Mouse (Mus musculus) embryo, embryonic 10.5 days (tissue): Measurements from ENCODE around the gene Rpl19.

ENCODE experiments used
- DNase-seq: peaks from one replicate; pipeline ENCODE4 v3.0.0-alpha.2; 2015; ENCODE audit warnings: low spot score

Gene Rpl19

DNA sequence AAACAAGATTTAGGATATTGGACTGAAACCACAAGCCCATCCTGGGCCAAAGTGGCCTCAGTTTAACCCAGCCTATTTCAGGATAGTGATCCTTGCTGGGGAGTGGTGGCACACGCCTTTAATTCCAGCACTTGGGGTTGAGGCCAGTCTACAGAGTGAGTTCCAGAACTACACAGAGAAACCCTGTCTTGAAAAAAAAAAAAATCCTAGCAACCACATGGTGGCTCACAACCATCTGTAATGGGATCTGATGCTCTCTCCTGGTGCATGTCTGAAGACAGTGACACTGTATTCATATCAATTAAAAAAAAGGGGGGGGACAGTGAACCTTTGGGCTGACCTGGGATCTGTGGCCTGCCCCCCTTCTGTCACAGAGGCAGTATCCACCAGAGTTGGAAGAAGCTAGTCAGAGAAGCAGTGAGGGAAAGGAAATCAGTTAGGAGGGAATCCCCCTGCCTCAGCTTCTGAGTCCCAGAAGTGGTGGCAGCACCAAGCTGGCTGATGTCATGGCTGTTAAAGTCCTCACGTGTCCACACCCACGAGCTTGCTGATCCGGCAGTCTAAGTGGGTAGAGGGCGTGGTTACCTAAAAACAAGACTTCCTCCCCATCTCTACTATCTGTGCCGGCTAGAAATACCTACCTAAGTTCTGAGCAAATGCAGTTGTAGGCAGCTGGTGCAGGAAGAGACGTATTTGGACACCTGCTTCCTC lies 27.5 kb upstream of the Rpl19 start:
- DNase-seq = no peak

DNA sequence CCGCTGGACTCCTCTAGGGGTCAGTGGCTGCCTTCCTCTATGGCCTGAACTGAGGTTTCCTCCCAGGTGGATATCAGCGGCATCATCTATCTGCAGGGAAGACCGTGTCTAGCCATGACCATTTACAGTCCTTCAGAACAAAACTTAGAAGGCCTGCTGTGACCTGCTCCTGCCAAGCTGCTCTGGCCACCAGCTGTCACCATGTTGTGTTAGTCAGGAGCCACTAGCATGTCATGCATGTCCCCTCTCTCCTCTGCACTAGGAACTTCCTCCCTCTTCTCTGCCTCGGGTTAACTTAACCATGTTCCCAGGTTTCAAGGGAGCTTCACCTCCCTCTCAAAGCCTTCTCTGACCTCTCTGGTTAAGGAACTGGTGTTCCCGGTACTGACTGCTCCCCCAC lies 26.8 kb upstream of the Rpl19 start:
- no peak for DNase-seq

DNA sequence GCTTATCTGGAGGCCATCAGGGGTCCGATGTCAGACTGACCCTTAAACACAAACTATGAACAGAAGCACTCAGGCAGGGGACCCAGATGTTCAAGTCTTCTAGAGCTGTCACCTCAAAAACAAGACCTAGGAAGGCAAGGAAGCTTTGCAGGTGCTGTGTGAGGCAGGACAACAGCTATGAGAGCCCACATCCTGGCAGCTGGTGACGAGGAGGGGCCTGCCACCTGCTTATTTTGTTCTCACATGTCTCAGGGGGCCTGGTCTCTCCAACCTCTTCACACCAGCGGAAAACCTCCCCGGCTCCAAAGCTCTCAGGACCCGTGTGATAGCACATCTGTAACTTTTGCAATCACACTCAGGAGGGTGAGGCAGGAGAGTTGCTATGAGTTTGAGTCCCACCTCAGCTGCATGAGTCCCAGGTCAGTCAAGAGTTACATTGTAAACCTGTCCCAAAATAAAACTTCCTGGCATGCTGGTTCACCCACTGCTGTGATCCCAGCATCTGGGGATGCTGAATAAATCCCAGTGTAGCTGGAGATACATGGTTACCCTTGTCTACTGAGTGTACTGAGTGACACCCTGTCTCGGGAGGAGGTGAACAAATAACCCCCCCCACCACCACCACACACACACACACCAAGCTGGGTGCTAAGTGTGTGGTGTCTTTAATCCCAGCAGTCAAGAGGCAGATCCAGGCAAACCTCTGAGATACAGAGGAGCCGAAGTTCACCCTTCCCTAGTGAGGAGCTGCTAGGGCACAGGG lies 26.0 kb upstream of the Rpl19 start:
- DNase-seq = no peak

DNA sequence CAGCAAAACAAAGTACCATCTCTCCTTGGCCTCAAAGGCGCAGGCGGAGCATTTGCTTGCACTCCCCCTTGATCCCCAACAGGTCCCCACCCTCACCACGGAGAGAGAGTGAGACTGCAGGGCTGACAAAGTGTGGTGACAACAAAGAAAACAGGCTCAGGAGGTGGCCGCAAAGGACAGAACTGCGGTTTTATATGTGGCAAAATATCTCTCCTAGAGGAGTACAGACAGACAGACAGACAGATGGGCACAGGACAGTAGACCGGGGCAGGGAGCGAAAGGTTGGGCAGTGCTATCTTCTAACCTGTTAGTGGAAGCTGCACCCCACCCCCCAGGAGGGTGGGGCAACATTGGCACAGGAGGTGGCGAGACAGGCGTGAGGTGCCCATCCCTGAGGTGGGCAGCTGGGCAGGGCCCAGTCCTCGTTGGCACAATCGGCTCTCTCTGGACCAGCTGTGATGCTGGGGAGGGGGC lies 25.1 kb upstream of the Rpl19 start:
- DNase-seq = no peak

DNA sequence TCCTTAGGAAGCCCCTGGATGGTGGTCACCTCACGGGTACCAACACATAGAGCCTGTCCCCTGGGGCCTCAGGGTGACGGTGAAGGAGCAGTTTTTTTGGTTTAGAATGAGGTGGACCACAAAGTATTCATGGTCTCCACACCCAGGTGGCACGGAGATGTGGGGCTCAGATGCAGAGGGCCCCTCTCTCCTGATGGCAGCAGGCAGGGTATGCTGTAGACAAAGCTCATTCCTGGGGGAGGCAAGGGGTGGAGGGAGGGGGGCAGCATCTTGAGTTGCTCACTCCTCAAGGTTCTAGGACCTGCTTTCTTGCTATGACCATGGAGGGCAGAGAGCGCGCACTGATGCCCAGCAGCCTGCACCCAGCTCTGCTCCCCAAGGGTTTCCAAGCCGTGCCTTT lies 24.5 kb upstream of the Rpl19 start:
- no peak for DNase-seq

DNA sequence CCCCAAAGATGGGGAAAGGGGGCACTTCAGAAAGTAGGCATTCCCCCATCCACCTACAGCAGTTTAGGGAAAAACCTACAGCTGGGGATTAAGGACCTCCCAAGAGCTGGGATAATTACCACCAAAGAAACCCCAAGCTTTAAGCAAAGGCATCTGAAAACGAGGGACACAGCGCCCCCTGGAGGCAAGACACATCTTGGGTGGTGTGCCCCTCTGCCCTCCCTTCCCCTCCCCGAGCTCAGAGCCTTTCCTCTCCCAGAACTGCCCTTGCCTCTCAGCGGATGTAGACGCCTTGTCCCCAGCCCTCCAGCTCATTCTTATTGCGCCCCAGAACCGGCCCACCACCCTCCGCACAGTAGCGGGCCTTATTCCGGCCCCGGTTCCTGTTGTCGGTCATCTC lies 23.9 kb upstream of the Rpl19 start:
- peak; percentile 91 for DNase-seq

DNA sequence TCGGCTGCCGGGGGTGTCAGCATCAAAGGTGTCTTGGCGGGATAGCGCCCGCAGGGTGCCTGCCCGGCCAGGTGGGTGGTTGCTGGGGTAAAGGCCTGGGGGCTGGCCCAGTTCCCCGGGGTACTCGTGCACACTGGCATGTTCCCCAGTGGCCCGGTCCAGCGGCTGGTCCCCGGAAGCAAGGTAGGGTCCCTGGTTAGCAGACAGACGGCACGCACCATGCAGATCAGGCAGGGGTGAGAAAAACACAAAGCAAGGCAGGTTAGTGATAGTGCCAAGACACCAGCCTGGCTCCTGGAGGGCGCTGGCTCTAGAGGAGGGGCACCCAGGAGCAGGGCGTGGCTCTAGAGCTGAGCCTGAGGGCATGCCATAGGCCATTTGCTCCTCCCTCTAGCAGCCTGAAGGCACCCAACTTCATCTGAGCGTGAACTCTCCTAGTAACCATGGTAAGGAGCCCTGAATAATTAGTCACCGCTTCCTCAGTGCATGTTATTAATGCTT lies 23.3 kb upstream of the Rpl19 start:
- no peak for DNase-seq

DNA sequence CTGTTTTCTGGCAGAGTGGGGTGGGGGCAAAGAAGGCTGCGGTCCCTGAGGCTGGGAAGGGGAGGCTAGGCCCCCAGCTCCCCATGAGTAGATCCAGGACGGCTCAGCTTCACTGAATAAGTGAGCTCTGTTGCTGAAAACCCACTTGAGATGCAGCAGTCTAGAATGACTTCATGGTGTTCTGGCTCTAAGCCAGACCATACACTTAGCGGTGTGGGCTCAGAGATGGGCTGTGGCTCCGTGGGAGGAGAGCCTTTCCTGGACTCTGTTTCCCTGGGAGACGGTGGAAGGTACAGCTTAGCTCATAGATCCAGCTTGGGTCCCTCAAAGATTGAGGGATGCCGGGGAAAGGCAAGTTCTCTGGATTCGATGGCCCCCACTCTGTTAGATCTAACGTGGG lies 22.3 kb upstream of the Rpl19 start:
- no peak for DNase-seq

DNA sequence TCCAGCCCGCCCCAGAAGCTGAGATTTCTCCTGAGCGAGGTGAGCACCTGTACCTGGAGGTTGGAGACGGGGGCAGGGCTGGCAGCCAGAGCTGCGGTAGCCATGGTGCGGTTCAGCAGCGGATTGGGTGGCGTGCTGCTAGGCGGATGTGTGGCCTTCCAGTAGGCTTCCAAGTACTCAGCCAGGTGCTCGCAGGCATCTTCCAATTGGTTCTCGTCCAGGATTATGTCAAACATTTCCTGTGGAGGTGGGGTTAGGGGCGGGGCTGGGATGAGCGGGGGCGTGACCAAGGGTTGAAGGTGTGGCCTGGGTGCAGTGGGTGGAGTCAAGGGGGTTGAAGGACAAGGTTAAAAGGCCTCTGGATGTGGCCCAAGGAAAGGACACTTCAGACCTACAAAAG lies 21.4 kb upstream of the Rpl19 start:
- DNase-seq = no peak

DNA sequence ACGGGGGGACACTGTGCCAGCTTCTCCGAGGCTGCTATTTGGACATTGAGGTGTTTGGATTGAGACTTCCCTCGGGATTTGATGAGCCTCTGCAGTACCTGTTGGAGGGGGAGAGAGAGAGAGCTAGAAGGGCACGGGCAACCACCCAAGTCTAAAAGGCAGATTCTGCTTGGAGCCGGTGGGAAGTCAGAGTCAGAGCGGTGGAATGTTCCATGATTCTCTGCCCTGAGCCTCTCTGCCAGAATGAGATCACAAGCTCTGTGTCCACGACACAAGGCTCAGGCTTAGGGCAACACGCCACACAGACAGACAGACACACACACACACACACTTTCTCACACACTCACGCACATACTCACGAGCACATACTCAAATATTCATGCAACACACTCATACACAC lies 20.8 kb upstream of the Rpl19 start:
- no peak for DNase-seq

DNA sequence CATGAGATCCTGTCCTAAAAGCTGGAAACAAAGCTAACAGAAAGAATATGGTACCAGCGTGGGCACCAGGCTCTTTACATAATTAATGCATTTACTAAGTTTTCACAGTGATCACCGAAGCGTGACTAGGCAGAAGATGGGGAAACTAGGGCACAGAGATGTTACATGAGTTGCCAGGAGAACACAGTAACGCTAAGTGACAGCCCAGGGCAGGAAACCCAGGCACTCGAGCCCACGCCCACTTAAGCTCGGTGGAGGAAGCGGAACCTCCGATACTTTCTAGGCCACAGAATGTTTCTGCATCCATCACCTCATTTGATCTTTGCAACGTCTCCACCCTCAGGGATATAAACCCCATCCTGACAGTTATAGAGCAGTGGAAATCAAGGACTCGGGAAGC lies 18.4 kb upstream of the Rpl19 start:
- no peak for DNase-seq

DNA sequence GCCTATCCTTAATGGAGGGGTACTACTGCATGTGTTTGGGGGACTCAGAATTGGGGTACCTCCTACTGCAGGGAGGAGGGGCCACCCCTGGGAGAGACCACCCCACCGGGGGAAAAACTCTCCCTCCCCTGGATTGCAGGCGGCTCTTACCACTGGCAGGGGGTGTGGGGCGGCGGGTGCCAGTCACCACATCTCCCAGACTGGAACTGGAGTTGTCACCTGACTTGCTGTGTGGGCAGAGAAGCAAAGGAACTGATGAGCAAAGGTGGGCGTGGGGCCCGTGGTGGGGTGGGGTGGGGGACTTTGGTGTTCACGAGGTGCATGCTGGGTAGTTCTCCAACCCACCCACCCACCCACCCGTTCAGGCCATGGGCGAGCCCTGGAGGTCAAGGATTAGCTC lies 14.8 kb upstream of the Rpl19 start:
- DNase-seq = no peak

DNA sequence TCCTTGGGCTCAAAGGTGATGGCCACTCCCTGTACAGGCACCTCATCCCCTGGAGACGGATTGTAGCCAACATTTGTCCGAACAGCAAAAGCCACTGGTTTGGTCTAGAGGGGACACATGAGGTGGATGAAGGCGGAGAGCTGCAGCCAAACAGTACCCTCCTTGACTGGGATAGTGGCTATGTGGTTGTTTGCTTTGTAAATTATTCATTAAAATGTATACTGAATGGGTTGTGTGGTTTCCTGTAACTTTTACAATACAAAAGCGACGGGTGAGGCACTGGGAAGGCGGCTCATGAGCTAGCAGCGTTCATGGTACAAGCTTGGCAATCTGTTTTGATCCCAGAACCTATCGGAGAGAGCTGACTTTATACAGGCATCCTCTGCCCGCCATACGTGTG lies 13.7 kb upstream of the Rpl19 start:
- no peak for DNase-seq

DNA sequence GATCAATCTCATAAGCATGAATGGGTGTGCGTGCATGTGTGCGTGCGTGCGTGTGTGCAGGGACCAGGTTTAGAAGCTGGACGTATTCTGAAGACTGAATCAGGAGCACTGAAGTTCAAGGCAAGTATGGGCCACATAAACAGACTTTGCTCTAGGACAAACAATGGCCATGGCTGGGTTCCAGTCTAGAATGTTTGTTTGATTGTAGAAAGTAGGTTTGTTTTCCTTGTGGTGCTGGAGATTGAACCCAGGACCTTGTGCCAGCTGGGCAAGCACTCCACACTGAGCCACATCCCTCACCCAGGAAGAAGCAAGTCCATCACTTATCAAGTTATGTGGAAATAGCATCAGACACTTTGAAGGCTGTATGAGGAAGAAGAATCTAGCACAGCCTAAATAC lies 10.3 kb upstream of the Rpl19 start:
- DNase-seq = no peak

DNA sequence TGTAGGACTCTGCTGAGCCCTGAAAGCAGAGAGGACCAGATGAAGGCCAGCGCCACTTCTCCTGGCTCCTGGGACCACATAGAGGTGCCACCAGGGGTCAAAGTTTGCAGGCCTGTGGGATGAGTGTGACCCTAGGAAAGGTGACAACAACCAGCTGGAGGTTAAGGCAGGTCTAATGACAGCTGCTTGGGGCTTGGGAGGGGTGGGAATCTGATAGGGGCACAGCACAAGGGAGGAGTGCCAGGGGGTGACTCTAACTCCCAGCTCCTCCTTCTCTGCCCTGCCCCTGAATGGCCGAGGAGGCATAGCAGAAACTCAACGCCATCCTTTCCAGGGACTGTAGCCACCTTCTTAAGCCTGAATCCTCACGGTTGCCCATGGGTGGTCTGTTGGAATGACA lies 9.7 kb upstream of the Rpl19 start:
- DNase-seq = no peak

DNA sequence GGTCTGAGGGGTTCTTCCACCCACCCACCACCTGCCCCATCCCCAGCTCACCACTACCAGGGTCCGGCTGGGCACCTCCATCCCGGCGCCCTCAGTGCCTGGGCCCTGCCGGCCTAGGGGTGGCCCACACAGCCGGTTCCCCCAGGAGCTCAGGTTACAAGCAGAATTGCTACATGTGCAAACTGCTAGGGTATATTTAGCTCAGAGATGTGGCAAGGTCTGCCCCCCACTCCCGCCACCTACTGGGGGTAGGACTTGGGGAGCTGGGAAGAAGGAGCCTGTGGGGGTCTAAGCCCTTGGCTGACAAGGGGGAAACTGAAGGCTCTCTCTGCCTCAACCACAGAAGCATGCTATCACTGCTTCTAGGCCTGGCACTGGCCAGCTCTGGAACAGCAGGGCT lies 8.3 kb upstream of the Rpl19 start:
- no peak for DNase-seq

DNA sequence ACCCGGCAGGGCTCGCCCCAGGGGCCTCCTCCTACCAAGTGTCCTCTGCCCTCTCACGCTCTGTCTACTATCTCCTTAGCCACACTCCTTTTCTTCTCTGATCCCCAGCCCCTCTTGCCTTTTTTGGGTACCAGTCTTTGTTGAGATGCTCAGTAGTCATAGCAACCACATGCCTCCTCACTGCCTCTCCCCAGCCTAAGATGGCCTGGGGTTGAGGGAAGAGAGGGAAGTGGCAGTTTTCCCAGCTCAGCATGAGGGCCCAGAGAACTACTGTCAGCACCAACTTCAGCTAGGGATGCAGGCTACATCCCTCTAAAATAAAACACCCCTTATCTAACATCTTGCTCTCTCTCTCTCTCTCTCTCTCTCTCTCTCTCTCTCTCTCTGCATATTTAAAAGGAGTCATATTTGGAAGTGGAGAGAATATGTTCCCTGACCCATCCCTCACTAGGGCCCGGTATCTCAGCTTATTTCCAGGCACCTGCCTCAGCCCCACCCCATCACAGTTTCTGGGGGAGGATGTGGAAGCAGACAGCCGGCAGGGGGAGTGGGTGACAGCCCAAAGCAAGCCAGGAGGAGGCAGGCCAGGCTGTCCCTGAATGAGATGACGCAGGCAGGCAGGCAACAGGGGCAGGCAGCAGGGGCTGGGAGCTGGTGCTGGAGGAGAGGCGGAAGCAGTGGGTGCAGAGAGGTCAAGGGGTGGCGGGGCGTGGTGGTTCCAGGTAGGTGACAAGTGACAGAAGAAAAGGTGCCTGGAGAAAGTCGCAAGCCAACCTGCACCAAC lies 7.5 kb upstream of the Rpl19 start:
- peak; percentile 49 for DNase-seq

DNA sequence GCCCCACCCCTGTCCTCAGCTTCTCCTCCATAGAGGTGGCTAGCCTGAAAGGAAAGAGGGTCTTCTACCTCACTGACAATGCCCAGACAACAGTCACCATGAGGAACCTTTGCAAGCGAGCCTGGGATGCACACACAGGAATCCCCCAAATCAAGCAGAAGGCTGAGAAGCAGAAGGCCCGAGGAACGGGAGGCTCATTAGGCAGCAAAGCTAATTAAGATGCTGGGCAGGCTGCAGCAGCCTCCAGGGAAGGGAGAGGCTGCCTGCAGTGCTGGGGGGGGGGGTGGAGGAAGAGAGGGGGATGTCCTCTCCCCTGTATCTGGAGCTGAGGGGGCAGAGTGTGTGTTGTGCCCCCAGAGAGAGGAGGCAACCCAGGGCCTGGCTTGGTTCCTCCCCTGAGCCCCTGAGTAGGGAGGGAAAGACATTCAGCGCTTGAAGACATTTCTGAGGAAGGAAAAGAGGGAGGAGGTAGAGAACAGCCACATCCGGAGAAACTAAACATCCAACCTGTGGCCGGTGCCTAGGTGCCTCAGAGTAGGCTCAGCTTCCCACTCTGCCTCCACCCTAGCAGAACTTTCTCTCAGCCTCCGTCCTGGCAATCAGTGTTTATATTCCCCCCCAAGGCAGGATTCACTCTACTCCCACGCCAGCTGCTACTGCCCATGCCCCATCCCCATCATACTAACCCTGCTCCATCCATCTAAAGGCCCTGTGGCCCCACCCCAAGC lies 6.5 kb upstream of the Rpl19 start:
- DNase-seq = no peak

DNA sequence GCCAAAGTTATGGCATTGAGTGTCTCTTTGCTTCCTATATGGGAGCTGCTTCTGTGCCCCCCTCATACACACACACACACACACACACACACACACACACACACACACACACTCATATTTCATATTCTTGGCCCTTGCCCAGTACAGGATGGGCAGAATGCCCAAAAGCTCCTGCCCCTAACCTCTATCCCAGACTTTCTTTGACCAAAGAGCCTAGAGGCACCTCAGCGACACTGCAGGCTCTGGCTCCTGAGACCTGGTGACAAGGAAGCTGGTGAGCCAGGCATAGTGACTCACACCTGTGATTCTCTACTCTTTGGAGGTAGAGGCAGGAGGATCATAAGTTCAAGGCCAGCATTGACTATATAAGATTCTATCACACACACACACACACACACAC lies 5.8 kb upstream of the Rpl19 start:
- DNase-seq = no peak

DNA sequence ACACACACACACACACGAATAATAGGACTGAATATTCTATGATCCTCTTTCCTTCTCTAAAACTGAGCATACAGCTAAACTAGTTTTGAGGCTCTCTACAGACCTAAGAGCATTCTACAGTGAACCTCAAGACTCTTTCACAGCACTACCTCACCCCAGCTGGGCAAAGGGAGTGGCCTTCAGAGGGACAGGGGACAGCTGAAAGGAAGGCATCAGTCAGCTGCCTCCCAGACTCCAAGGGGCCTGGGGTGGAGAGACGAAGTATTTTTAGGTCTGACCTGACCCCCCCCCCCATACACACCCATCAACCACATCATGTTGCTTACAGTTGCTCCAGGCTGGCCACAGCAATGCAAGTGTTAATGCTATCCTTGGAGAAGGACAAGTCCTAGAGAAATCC lies 5.4 kb upstream of the Rpl19 start:
- DNase-seq = no peak

DNA sequence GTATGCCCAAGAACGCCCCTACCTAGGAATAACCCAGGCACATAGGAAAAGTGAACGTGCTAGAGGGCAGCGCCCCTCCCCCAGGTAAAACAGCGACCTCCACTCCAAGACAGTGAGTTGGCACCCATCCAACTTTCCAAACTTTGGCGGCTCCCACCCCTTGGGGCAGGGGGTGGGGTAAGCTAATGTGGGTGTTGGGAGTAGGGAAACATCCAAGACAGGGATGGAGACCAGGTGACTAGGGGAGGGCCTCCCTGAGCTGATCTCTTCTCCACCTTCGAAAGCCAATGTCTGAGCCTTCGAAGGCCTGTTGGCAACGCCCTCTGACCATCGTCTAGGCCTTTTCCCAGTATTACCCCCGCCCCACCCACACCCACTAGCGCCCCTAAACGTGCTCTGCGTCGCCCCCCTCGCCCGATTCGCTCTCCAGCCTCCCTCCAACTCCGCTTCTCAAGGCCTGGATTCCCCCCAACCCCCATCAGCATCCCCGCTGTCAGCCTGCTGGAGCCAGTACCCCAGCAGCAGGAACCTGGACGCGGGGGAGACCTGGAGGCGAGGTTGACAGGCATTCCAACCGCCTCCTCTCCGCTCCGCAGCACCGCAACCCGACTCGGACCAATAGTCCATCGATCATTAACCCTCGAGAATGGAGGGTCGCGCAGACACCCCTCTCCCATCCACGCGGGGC lies 4.8 kb upstream of the Rpl19 start:
- DNase-seq = peak; percentile 46

DNA sequence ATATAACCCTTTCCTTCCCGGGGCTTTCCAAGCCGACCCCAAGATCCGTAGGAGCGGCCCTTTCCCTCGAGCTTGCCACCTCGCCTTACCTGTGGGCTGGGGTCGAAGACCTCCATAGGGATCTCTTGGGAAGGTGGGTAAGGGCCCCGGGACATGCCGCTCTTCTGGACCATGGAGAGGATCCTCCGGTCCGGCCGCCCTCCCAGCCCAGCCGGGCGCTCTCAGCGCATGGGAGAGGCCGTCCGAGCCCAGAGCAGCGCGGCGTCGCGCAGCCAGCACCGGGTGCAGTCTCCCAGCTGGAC lies 4.3 kb upstream of the Rpl19 start:
- DNase-seq = no peak
